Mouse (Mus musculus) testis, adult 2 months (tissue): ENCODE results near the gene Clic6. TPM values are rescaled to one million over a fixed set of nuclear protein-coding genes. Genes with fewer than 3 reads are reported as not detected.

ENCODE experiments used
- H3K27ac ChIP-seq: fragments of 200-500 bp; 2 replicates; pipeline ENCODE4 v1.5.1; 2012; ENCODE audit warnings: low read depth, low read length; ENCODE audit not compliant: control insufficient read depth, insufficient read depth
- H3K27me3 ChIP-seq: fragments of 200-500 bp; 2 replicates; pipeline ENCODE4 v1.6.1; 2012; ENCODE audit warnings: mild to moderate bottlenecking, low read length, moderate library complexity; ENCODE audit not compliant: control insufficient read depth, insufficient read depth
- H3K36me3 ChIP-seq: fragments of 200-500 bp; 2 replicates; pipeline ENCODE4 v1.6.1; 2012; ENCODE audit warnings: mild to moderate bottlenecking, low read length; ENCODE audit not compliant: control insufficient read depth, insufficient read depth
- H3K4me1 ChIP-seq: fragments of 200-500 bp; 2 replicates; pipeline ENCODE4 v1.6.1; 2012; ENCODE audit warnings: low read length; ENCODE audit not compliant: control insufficient read depth, insufficient read depth
- H3K4me3 ChIP-seq: fragments of 200-500 bp; 2 replicates; pipeline ENCODE4 v1.5.1; 2012; ENCODE audit warnings: low read depth, mild to moderate bottlenecking, low read length, moderate library complexity, mixed read lengths; ENCODE audit not compliant: control insufficient read depth
- CTCF ChIP-seq: fragments of 200-500 bp; IDR thresholded peaks from 2 replicates; pipeline ENCODE4 v1.5.1; 2012; ENCODE audit warnings: low read depth, mild to moderate bottlenecking, inconsistent platforms, low read length, moderate library complexity; ENCODE audit not compliant: control insufficient read depth, insufficient read depth, insufficient replicate concordance
- POLR2A ChIP-seq: fragments of 200-500 bp; IDR thresholded peaks from 2 replicates; pipeline ENCODE4 v1.6.1; 2012; ENCODE audit warnings: low read depth, mild to moderate bottlenecking, inconsistent platforms, low read length, moderate library complexity; ENCODE audit not compliant: control insufficient read depth
- polyA plus RNA-seq: library from polyadenylated mRNA; depleted of rRNA; stranded (reverse); fragments of >200 nt; gene quantifications from 2 replicates; pipeline ENCODE4 v1.2.3, GENCODE M21; 2012

Clic6 gene
- polyA plus RNA-seq, 1 experiment = 1.1 TPM

DNA sequence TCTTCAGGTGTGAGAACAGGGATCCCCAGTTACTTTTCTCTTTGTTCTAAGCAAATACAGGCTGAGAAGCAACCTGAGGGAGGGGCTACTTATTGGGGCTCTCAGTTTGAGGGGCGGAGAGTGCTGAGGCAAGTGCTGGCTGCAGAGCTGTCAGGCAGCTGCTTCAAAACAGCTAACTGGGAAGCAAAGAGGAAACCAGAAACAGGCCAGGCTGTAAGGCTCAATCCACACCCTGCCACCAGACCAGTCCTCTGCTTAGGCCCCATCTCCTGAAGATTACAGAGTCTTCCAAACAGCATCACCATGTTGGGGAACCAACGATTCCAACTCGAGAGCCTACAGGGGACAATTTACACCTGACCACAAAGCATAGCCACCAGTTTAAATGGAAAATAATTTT is 12.6 kb upstream of the Clic6 start:
- H3K4me3 ChIP-seq = no peak overlapping the region
- H3K27ac ChIP-seq = no peak overlapping the region
- no peak for TF ChIP-seq CTCF
- H3K4me1 ChIP-seq = peaks cover 5% of the 10 kb centered on the region
- no peaks in the 10 kb centered on the region for H3K27me3 ChIP-seq
- H3K36me3 ChIP-seq = no peaks in the 10 kb centered on the region

GRCm38 (mm10) chr16:92475093-92475860 is 10.3 kb upstream of the Clic6 start:
- Histone ChIP-seq H3K4me1 (peaks cover 10% of the 10 kb centered on the region), H3K36me3 (no peaks in the 10 kb centered on the region), H3K4me3 (no peak overlapping the region), H3K27ac (no peak overlapping the region), H3K27me3 (no peaks in the 10 kb centered on the region)
- TF ChIP-seq CTCF (no peak), POLR2A (no peak)

DNA sequence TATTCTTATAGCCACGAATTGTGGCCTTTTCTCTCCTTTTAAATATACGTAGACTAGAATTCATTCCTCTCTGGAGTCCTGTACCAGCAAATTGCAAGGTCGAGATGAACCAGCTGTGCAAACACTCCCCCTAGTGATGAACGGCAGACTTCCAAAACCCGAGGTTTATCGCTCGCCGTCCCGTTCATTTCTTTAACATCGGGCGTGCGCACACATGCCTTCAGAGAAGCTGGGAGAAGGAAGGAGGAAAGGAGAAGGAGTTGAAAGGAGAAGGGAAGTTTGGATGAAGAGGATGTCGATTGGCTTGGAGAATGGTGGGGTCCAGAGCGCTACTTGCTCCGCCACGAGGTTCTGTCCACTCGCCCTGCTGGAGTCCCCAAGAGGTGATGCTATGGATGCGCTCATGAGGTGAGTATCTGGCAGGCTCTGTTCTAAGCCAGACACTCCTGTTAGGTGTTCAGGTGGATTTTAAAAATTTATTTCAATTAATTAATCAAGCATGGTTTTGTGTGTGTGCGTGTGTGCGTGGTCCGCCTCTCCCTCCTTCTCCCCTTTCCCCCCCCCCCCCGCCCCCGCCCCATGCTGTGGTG is 6.9 kb upstream of the Clic6 start:
- TF ChIP-seq POLR2A = no peak
- peak; percentile 25; the same call in 1 of the 2 replicates for TF ChIP-seq CTCF
- Histone ChIP-seq H3K4me3 (no peak overlapping the region), H3K27ac (no peak overlapping the region), H3K27me3 (no peaks in the 10 kb centered on the region), H3K4me1 (peaks cover 10% of the 10 kb centered on the region), H3K36me3 (no peaks in the 10 kb centered on the region)

DNA sequence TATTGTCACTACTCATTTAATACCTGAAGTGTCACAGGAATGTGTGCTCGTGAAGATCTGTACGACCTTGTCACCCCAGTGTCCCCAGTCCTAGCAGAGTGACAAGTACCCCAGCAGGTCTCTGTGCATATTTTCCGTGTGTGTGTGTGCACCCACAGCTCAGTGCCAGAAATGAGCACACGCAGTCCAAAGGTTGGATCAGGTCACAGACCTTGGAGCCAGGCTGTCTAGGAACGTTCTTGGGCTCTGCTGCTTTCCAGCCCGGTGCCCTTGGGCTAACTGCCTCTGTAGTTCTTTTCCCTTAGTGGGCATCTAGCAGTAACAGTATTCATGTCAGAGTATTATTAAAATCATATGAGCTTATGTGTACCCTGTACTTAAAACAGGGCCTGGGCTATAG is 1.6 kb downstream of the Clic6 start:
- TF ChIP-seq CTCF = no peak
- no peak for TF ChIP-seq POLR2A
- Histone ChIP-seq H3K4me1 (no peaks in the 10 kb centered on the region; the same call in 1 of the 2 replicates), H3K27ac (no peak overlapping the region), H3K4me3 (no peak overlapping the region), H3K27me3 (no peaks in the 10 kb centered on the region), H3K36me3 (no peaks in the 10 kb centered on the region)

- no peaks in the 10 kb centered on the region for H3K27me3 ChIP-seq
- no peak overlapping the region for H3K4me3 ChIP-seq
- TF ChIP-seq CTCF (peak; percentile 16; the same call in 1 of the 2 replicates), POLR2A (no peak)
Measured at GRCm38 (mm10) chr16:92487489-92487888, 2.0 kb downstream of the Clic6 start.

DNA sequence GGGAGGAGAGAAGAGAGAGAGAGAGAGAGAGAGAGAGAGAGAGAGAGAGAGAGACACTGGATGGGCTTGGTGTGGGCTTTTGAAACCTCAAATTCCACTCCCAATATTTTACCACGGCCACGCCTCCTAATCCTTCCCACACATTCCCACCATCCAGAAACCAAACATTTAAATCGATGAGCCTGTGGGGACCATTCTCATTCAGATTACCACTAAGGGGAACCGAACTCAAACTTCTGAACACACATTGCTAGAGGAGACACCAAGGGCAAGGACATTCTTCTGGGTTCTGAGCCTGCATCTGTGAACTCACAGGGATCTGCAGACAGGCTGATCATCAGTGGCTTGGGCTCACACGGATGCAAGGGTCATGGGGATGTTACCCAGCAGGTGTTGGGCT is 2.9 kb downstream of the Clic6 start:
- Histone ChIP-seq H3K36me3 (no peaks in the 10 kb centered on the region), H3K4me1 (no peaks in the 10 kb centered on the region; the same call in 1 of the 2 replicates), H3K27me3 (no peaks in the 10 kb centered on the region), H3K27ac (no peak overlapping the region), H3K4me3 (no peak overlapping the region)
- TF ChIP-seq CTCF (no peak), POLR2A (no peak)

More at GRCm38 (mm10) chr16:92487489-92487888, 2.0 kb downstream of the Clic6 start:
- no peak overlapping the region for H3K27ac ChIP-seq
- no peaks in the 10 kb centered on the region for H3K36me3 ChIP-seq
- H3K4me1 ChIP-seq = no peaks in the 10 kb centered on the region; the same call in 1 of the 2 replicates

DNA sequence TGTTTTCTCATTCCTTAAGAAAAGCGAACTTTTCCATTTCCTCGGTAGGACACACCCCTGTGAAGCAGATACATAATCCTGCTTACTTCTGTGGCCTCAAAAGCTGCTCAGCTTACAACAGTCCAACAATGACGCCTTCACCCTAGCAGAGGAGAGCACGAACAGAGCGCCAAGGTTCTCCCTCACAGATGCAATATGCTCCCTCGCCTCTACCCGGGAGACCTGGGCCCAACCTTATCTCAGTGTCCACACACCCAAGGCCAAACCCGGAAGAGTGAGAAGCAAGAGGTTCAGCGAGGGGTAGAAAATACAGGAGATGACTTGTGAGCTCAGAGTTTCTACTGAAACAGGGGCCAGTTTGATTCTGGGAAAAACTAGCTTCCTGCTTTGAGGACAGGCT is 3.8 kb downstream of the Clic6 start:
- Histone ChIP-seq H3K4me1 (no peaks in the 10 kb centered on the region; the same call in 1 of the 2 replicates), H3K27ac (no peak overlapping the region), H3K36me3 (no peaks in the 10 kb centered on the region), H3K4me3 (no peak overlapping the region), H3K27me3 (no peaks in the 10 kb centered on the region)
- TF ChIP-seq POLR2A = no peak
- TF ChIP-seq CTCF = no peak
